Mouse (Mus musculus) embryonic facial prominence, embryonic 15.5 days (tissue): ENCODE measurements at regions not wholly inside any gene's neighbourhood (a gene's known extent, or its start where the extent isn't known, plus 50 kb on each side); places are given as distances from the start of the nearest gene placed in this dataset.

ENCODE experiments used
- ATAC-seq: fragments of 200-750 bp; cut with Nextera tagmentation; 2 replicates; pipeline ENCODE4 v1.8.0; 2017; ENCODE audit warnings: low read depth, moderate TSS enrichment; ENCODE audit not compliant: insufficient number of reproducible peaks, low FRiP score, low TSS enrichment
- H3K27ac ChIP-seq: fragments of 300-500 bp; sonication (generic); replicated peaks from 2 replicates; pipeline ENCODE4 v1.5.1; 2015; ENCODE audit warnings: mild to moderate bottlenecking, inconsistent platforms
- H3K27me3 ChIP-seq: fragments of 300-500 bp; sonication (generic); 2 replicates; pipeline ENCODE4 v1.6.1; 2015; ENCODE audit warnings: inconsistent platforms
- H3K36me3 ChIP-seq: fragments of 300-500 bp; sonication (generic); 2 replicates; pipeline ENCODE4 v1.6.1; 2015; ENCODE audit warnings: mild to moderate bottlenecking, inconsistent platforms
- H3K4me1 ChIP-seq: fragments of 300-500 bp; sonication (generic); 2 replicates; pipeline ENCODE4 v1.6.1; 2015; ENCODE audit warnings: inconsistent platforms
- H3K4me2 ChIP-seq: fragments of 300-500 bp; sonication (generic); replicated peaks from 2 replicates; pipeline ENCODE4 v1.6.1; 2015; ENCODE audit warnings: mild to moderate bottlenecking, inconsistent platforms
- H3K4me3 ChIP-seq: fragments of 300-500 bp; sonication (generic); replicated peaks from 2 replicates; pipeline ENCODE4 v1.5.1; 2015; ENCODE audit warnings: mild to moderate bottlenecking, inconsistent platforms
- H3K9ac ChIP-seq: fragments of 300-500 bp; sonication (generic); 2 replicates; pipeline ENCODE4 v1.6.1; 2015; ENCODE audit warnings: inconsistent platforms
- H3K9me3 ChIP-seq: fragments of 300-500 bp; sonication (generic); replicated peaks from 2 replicates; pipeline ENCODE4 v1.6.1; 2016; ENCODE audit warnings: inconsistent platforms
- WGBS: fragments of 180-500 bp; shearing (Covaris S2); methylation state at CpG from one replicate; pipeline ENCODE4 v1.1.7; 2015; 5-methylcytosine and 5-hydroxymethylcytosine counted together

DNA sequence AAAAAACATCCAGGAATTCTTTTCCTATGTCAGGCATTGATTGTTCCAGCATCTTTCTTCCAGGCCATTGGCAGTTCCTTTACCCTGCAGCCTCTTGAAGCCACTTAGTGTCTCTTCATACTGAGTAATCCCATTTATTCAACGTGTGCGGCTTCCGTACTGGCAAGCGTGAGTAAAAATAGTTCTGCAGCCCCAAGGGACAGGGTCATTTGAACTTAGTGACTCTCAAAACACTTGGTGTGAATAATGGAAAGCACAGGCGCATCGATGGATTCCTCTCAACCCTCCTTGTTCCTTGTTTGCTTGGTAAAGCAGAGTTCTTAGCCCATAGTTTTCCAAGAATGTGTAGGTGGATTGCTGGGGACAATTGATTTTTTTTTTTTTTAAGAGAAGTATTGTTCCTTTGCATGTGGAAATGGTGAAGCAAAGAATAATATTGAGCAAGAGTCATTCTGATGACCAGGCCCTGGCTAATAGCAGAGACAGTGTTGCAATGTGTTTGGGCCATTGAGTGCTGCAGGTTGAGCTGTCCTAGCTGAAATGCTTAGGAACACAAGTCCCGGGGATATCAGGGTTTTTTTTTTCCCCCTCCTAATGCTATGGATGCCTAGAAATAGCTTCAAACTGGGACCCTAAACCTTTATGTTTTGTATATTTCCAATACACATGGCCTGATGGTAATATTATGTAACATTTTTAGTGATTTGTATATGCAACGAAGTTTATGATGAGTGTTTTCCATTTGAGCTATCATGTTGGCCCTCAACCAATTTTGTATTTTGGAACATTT, 1294.1 kb upstream of the A1bg start:
- WGBS, result 53% methylated on average over 8 of the region's 8 CpGs
- Histone ChIP-seq H3K4me3 (no peak overlapping the region), H3K9ac (no peak overlapping the region), H3K4me1 (no peaks in the 10 kb centered on the region), H3K4me2 (no peak overlapping the region), H3K36me3 (no peaks in the 10 kb centered on the region), H3K9me3 (no peaks in the 10 kb centered on the region), H3K27ac (no peak overlapping the region), H3K27me3 (no peaks in the 10 kb centered on the region)
- ATAC-seq, result no peak

DNA sequence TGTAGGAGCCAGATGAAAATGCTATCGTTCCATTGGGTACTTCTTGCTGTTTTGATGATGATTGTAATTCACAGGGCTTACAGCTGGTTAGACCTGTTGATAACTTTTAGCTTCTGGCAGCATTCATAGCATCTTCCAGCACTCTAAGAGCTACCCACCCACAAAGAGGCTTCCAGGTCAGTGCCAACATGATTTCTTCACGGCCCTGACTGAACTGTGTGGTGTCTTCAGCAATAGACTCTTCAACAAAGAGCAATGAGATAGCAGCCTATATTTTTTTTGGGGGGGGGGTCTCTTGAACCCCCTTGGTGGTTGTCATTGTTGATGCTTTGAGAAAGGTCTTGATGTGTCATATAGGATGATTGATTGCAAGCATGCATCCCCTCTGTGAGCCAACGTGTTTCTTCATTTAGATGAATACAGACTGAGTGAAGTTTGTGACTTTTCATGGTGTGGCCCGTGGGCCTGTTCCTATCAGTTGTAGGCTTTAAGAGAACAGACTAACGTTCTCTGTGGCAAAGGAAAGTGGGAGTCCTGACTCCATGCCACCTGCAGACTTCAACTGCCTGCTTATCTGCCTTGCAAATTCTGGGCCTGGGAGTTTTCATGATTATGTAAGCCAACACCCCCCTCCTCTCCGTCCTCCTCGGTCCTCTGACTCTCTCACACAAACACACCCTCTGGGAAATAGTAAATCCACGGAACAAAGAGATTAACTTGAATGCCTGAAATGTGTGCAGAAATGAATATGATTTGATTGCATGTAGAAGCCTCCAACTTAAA, 1293.0 kb upstream of the A1bg start:
- H3K4me1 ChIP-seq, result no peaks in the 10 kb centered on the region
- H3K9ac ChIP-seq, result no peak overlapping the region
- WGBS, result 63% methylated on average over 8 of the region's 8 CpGs
- no peaks in the 10 kb centered on the region for H3K9me3 ChIP-seq
- H3K36me3 ChIP-seq, result no peaks in the 10 kb centered on the region
- ATAC-seq, result no peak
- H3K27ac ChIP-seq, result no peak overlapping the region
- H3K27me3 ChIP-seq, result no peaks in the 10 kb centered on the region
- no peak overlapping the region for H3K4me3 ChIP-seq
- no peak overlapping the region for H3K4me2 ChIP-seq

DNA sequence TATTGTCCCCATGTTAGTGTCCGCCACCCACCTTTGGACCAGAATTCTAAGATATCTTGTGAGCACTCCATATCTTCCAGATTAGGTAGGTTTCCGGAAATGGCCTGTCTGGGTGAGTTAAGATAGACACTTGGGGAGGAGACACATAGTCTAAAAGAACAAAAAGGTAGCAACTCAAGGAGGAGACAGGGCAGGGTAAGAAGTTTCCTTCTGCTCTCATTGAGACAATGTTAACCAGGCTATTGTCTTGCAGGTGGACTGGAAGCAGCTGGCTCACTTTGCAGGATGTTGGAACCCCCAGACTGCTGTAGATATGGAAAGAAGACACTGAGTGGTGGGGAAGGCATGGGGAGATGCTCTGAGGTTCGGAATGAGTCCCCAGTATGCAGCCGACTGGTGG, 1291.5 kb upstream of the A1bg start:
- Histone ChIP-seq H3K9ac (no peak overlapping the region), H3K4me3 (no peak overlapping the region), H3K4me2 (no peak overlapping the region), H3K9me3 (no peaks in the 10 kb centered on the region), H3K36me3 (no peaks in the 10 kb centered on the region), H3K27ac (no peak overlapping the region), H3K27me3 (no peaks in the 10 kb centered on the region), H3K4me1 (no peaks in the 10 kb centered on the region)
- no peak for ATAC-seq
- WGBS, result 81% methylated on average over 4 of the region's 4 CpGs

DNA sequence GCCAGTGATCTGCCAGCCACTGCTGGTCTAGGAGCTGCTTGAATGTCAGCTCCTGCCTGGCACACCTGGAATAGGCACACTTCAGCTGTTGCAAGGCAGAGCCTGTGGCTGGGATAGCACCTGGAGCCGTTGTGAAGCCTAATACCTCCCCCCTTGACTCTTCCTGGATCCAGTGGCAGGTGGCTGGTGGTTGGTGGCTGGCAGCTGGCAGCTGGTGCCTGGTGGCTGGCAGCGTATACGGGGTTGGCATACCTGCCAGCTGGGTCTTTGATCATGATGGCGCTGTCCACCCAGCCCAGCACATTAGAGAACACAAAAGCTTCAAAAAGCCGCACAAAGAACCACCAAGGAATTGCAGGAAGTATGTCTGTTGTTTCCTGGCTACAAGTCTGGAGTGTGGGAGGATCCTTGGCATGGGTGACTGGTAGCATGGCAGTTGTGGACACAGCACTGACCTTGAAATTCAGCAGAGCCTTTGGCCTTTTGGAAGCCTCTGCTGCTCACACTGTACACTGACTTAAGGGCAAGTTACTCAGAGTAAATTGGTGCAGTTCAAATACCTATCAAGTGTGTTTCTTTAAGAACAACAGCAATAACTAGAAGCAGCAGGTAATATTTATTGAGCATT, 1289.6 kb upstream of the A1bg start:
- 78% methylated on average over 5 of the region's 5 CpGs for WGBS
- no peaks in the 10 kb centered on the region for H3K27me3 ChIP-seq
- H3K4me2 ChIP-seq, result no peak overlapping the region
- H3K4me3 ChIP-seq, result no peak overlapping the region
- no peak overlapping the region for H3K9ac ChIP-seq
- H3K27ac ChIP-seq, result no peak overlapping the region
- H3K4me1 ChIP-seq, result no peaks in the 10 kb centered on the region
- no peaks in the 10 kb centered on the region for H3K36me3 ChIP-seq
- peak; percentile 51; the same call in 1 of the 2 replicates for ATAC-seq
- H3K9me3 ChIP-seq, result no peaks in the 10 kb centered on the region

DNA sequence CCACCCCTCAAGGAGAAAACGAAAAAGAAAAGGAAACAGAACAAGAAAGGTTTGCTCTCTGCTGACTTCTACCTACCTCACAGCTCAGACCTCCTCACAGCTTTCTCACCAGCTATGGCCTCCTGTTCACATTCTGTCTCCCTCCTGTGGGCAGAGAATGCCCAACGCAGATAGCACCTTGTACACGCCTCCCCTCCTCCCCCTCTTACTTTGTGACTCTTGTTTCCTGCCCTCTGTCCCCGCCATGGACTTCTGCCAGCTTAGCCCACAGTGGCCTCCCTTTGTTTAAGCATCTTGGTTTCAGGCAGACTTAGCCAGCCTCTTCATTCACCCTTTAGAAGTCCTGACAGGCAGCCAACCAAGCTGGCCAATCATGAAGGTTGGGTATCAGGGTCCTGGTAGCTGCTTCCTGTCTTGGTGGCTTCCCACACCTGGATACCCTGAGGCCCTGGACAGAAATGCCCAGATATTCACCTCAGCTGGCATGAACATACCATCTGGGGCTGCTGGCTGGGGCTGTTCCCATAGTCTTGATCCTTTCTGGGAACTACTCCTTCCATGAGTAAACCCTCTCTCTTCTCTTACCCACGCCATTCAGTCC, 1287.2 kb upstream of the A1bg start:
- H3K27me3 ChIP-seq, result no peaks in the 10 kb centered on the region
- H3K27ac ChIP-seq, result no peak overlapping the region
- WGBS, result 77% methylated on average over 5 of the region's 5 CpGs
- no peak for ATAC-seq
- H3K4me3 ChIP-seq, result no peak overlapping the region
- no peaks in the 10 kb centered on the region for H3K4me1 ChIP-seq
- no peaks in the 10 kb centered on the region for H3K36me3 ChIP-seq
- no peak overlapping the region for H3K9ac ChIP-seq
- no peaks in the 10 kb centered on the region for H3K9me3 ChIP-seq
- H3K4me2 ChIP-seq, result no peak overlapping the region

DNA sequence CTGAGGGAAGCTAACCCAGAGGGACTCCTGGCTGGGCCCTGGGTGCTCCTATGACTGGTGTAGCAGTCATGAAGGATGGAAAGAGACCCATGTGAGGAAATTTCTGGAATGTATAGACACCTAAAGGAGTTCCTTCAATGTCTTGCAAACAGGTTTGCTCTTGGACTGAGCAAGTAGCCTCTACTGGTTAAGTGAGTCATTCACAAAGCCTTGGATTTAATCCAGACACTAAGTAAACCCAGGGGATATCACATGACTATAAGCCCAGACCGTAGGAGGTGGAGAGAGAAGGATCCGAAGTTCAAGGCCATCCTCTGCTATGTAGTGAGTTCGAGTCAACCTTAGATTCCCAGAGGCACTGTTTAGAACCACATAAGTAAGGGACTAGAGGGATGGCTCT, 1286.5 kb upstream of the A1bg start:
- no peak overlapping the region for H3K4me2 ChIP-seq
- ATAC-seq, result no peak
- H3K4me1 ChIP-seq, result no peaks in the 10 kb centered on the region
- H3K4me3 ChIP-seq, result no peak overlapping the region
- H3K9me3 ChIP-seq, result no peaks in the 10 kb centered on the region
- H3K36me3 ChIP-seq, result no peaks in the 10 kb centered on the region
- no peak overlapping the region for H3K9ac ChIP-seq
- H3K27ac ChIP-seq, result no peak overlapping the region
- no peaks in the 10 kb centered on the region for H3K27me3 ChIP-seq
- WGBS, result 79% methylated on average over 3 of the region's 3 CpGs

DNA sequence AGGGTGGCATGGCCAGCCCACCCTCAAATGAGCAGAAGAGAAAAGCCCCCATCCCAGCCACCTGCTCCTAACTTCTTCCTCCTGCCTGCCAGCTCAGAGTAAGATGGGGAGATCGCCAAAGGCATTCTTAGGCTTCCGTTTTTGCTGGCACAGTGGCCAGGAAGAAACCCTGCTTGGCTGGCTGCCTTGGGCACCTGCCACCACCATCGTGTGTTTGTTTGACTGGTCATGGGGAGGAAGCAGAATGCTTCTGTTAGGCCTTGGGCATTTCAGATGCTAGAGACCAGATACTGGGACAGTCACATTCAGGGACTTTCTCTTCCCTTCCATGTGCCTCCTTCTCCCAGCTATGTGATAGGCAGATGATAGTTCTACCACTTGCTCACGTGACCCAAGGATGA, 1283.7 kb upstream of the A1bg start:
- Histone ChIP-seq H3K4me3 (no peak overlapping the region), H3K4me1 (no peaks in the 10 kb centered on the region), H3K36me3 (no peaks in the 10 kb centered on the region), H3K27me3 (no peaks in the 10 kb centered on the region), H3K9me3 (no peaks in the 10 kb centered on the region), H3K4me2 (no peak overlapping the region), H3K27ac (no peak overlapping the region), H3K9ac (no peak overlapping the region)
- no peak for ATAC-seq
- WGBS, result 69% methylated on average over 4 of the region's 4 CpGs

DNA sequence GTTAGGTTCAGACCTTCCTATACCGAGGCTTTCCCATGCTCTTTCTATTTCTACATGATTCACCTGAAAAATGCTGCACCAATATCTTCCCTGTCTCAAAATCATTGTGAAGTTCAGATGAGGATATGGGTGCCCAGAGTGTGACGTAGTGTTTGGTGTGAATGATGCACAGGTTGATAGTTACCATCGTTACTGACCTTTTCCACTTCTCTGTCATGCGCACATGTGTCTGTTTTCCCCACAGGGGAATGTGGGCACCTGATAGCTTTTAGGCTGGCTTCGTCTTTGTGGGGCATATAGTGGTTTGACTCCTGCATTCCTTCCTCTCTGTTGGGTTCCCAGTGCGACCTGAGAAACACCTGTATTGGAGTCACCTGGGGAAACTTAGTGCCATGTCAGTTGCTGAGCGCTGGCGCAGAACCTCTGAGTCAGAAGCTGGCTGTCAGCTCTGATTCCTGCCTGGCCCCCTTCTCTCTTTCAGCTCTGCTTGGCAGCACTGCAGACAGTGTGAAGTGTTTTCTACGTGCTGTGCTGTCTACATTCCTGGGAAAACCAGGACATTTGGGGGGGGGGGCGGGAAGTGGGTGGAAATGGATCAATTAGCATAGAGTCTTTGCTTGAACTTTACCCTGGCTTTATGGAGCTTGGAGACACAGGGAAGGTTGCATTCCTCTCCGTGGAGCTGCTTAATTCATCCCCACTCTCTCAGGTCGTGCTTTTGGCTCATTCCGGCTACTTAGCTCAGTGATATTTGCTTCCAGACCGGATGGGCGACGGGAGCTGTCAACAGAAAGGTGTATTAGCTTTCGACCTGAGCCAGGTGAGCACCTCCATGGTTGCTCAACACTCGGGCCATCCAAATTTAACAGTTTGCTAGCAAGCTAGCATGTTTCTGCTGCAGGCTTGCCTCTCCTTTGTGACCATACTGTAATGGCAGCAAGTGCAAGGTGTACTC, 1281.4 kb upstream of the A1bg start:
- H3K4me2 ChIP-seq, result no peak overlapping the region
- H3K4me1 ChIP-seq, result no peaks in the 10 kb centered on the region
- no peaks in the 10 kb centered on the region for H3K36me3 ChIP-seq
- H3K9ac ChIP-seq, result no peak overlapping the region
- H3K4me3 ChIP-seq, result no peak overlapping the region
- H3K27me3 ChIP-seq, result no peaks in the 10 kb centered on the region
- 69% methylated on average over 18 of the region's 18 CpGs for WGBS
- no peak for ATAC-seq
- H3K9me3 ChIP-seq, result no peaks in the 10 kb centered on the region
- H3K27ac ChIP-seq, result no peak overlapping the region

DNA sequence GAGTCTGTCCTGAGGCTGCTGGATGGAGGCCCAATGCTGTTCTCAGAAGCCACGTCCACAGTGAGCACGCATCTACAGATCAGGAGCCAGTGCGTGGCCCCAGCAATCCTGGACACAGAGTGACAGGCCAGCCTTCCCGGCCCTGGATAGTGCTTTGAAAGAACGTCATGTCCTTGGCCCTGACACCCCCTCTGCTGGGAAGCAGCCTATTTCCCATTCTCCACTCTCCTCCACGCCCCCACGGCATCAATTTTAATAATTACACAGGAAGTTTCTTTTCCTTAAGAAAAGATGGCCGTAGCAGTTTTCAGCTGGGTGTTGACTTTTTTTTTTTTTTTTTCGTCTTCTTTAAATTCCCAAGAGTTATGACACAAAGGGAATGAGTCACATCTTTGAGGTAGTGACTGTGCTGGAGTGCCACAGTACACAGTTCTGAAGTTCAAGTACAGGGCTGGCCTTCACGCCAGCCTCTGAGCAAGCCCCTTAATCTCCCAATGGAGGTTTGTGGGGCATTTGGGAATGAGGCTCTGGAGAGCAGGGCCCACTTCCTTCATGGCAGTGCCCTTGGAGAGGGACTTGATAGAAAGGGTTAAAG, 1280.1 kb upstream of the A1bg start:
- no peak for ATAC-seq
- no peak overlapping the region for H3K4me2 ChIP-seq
- no peak overlapping the region for H3K9ac ChIP-seq
- no peaks in the 10 kb centered on the region for H3K36me3 ChIP-seq
- H3K27ac ChIP-seq, result no peak overlapping the region
- H3K9me3 ChIP-seq, result no peaks in the 10 kb centered on the region
- H3K27me3 ChIP-seq, result no peaks in the 10 kb centered on the region
- H3K4me1 ChIP-seq, result no peaks in the 10 kb centered on the region
- 68% methylated on average over 10 of the region's 10 CpGs for WGBS
- no peak overlapping the region for H3K4me3 ChIP-seq

DNA sequence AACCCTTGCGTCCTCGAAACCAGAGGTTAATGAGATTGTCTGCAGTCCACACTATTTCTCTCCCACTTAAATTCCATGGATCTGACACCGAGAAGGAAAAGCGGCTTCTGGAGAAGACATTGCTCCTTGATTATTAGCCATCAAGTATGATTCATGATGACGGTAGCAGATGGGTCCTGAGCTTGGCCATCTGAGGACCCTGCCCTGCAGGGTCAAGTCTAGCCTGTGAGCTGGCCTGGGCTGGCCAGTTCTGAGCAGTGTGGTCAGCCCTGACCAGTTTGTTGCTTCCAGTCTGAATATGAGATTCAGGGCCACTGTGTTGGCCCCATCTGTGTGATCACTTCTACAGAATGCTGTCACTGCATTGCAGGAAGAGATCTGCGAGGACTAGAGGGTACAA, 1275.9 kb upstream of the A1bg start:
- no peaks in the 10 kb centered on the region for H3K9me3 ChIP-seq
- WGBS, result 92% methylated on average over 6 of the region's 6 CpGs
- no peaks in the 10 kb centered on the region for H3K36me3 ChIP-seq
- H3K27ac ChIP-seq, result no peak overlapping the region
- H3K4me3 ChIP-seq, result no peak overlapping the region
- H3K9ac ChIP-seq, result no peak overlapping the region
- ATAC-seq, result no peak
- no peak overlapping the region for H3K4me2 ChIP-seq
- no peaks in the 10 kb centered on the region for H3K27me3 ChIP-seq
- no peaks in the 10 kb centered on the region for H3K4me1 ChIP-seq
